Mouse (Mus musculus) left cerebral cortex, adult 2 months (tissue): ENCODE measurements around the gene Prkcb. TPM values are rescaled to one million over a fixed set of nuclear protein-coding genes. Genes with fewer than 3 reads are reported as not detected.

Experiments
- DNase-seq, 2 experiments: peaks; one replicate each; pipeline ENCODE4 v3.0.0; 2021 to 2022; ENCODE audit warnings: low spot score in 2 of 2, mixed read lengths in 1 of 2; ENCODE audit errors: extremely low spot score in 1 of 2
- H3K27ac ChIP-seq: fragments of 200-600 bp; 2 replicates; pipeline ENCODE4 v1.8.1; 2022
- H3K4me3 ChIP-seq: fragments of 200-600 bp; 2 replicates; pipeline ENCODE4 v1.8.1; 2022
- CTCF ChIP-seq: fragments of 200-600 bp; IDR thresholded peaks from 2 replicates; pipeline ENCODE4 v1.8.1; 2022; ENCODE audit warnings: antibody characterized with exemption, mild to moderate bottlenecking, moderate library complexity
- intact Hi-C: fragments of 180-260 bp; cut with DNase I; formaldehyde crosslinking; loops from one replicate; pipeline ENCODE4 v1.15.1; 2025
- total RNA-seq, 2 experiments: library from RNA; stranded (reverse); gene quantifications; 2 replicates each; pipeline ENCODE4 v1.2.3; 2021

Gene Prkcb
- total RNA-seq, 2 experiments from 2014 or later: 964 to 986 TPM

GRCm38 (mm10) chr7:122391382-122391781 is 102.8 kb downstream of the Prkcb start:
- intact Hi-C loops: no loop called here
- H3K27ac ChIP-seq: no peak overlapping the region
- no peak overlapping the region for H3K4me3 ChIP-seq
- no peak for DNase-seq
- TF ChIP-seq CTCF: peak; percentile 39

GRCm38 (mm10) chr7:122393964-122394363 is 105.4 kb downstream of the Prkcb start:
- no peak for DNase-seq
- no peak overlapping the region for H3K27ac ChIP-seq
- intact Hi-C loops: no loop called here

GRCm38 (mm10) chr7:122395159-122395975 is 106.8 kb downstream of the Prkcb start:
- TF ChIP-seq CTCF: no peak

More at GRCm38 (mm10) chr7:122393964-122394363, 105.4 kb downstream of the Prkcb start:
- no peak overlapping the region for H3K4me3 ChIP-seq
- no peak for TF ChIP-seq CTCF

GRCm38 (mm10) chr7:122395976-122396315 is 107.4 kb downstream of the Prkcb start:
- intact Hi-C loops: no loop called here
- TF ChIP-seq CTCF: no peak
- H3K27ac ChIP-seq: peak overlapping the region; percentile 48
- no peak for DNase-seq
- H3K4me3 ChIP-seq: no peak overlapping the region

More at GRCm38 (mm10) chr7:122395159-122395975, 106.8 kb downstream of the Prkcb start:
- Histone ChIP-seq H3K4me3 (no peak overlapping the region), H3K27ac (peak overlapping the region; percentile 48)
- intact Hi-C loops: no loop called here
- no peak for DNase-seq

- Histone ChIP-seq H3K4me3 (no peak overlapping the region), H3K27ac (no peak overlapping the region)
- no peak for DNase-seq
- intact Hi-C loops: no loop called here
- TF ChIP-seq CTCF: no peak
Measured at GRCm38 (mm10) chr7:122397699-122398098, 109.1 kb downstream of the Prkcb start.

- H3K27ac ChIP-seq: no peak overlapping the region
- intact Hi-C loops: no loop called here
- TF ChIP-seq CTCF: no peak
- H3K4me3 ChIP-seq: no peak overlapping the region
- no peak for DNase-seq
Measured at GRCm38 (mm10) chr7:122402041-122402440, 113.5 kb downstream of the Prkcb start.

GRCm38 (mm10) chr7:122403343-122403742 is 114.8 kb downstream of the Prkcb start:
- Histone ChIP-seq H3K4me3 (no peak overlapping the region), H3K27ac (peak overlapping the region; percentile 84)
- intact Hi-C loops: no loop called here
- TF ChIP-seq CTCF: no peak
- DNase-seq: no peak

- DNase-seq: peak; percentile 82 to 86
- no peak for TF ChIP-seq CTCF
- intact Hi-C loops: no loop called here
- Histone ChIP-seq H3K27ac (peak overlapping the region; percentile 84), H3K4me3 (0 out of 2 replicates have a peak overlapping the region, but pooled peaks have one; percentile 3)
Measured at GRCm38 (mm10) chr7:122404571-122405393, 116.2 kb downstream of the Prkcb start.

- DNase-seq: no peak
- intact Hi-C loops: no loop called here
- H3K4me3 ChIP-seq: no peak overlapping the region
- H3K27ac ChIP-seq: peak overlapping the region; percentile 61; the same call in 1 of the 2 replicates
- no peak for TF ChIP-seq CTCF
Measured at GRCm38 (mm10) chr7:122406625-122407024, 118.1 kb downstream of the Prkcb start.

- Histone ChIP-seq H3K27ac (no peak overlapping the region), H3K4me3 (no peak overlapping the region)
- intact Hi-C loops: no loop called here
Measured at GRCm38 (mm10) chr7:122409945-122410344, 121.4 kb downstream of the Prkcb start.

GRCm38 (mm10) chr7:122410873-122411272 is 122.3 kb downstream of the Prkcb start:
- no peak for DNase-seq
- intact Hi-C loops: no loop called here
- TF ChIP-seq CTCF: no peak
- Histone ChIP-seq H3K4me3 (no peak overlapping the region), H3K27ac (no peak overlapping the region)

More at GRCm38 (mm10) chr7:122409945-122410344, 121.4 kb downstream of the Prkcb start:
- no peak for TF ChIP-seq CTCF
- no peak for DNase-seq

- DNase-seq: no peak
- peak overlapping the region; percentile 57 for H3K27ac ChIP-seq
- H3K4me3 ChIP-seq: no peak overlapping the region
- TF ChIP-seq CTCF: no peak
- intact Hi-C loops: no loop called here
Measured at GRCm38 (mm10) chr7:122413231-122413630, 124.7 kb downstream of the Prkcb start.
